Mouse (Mus musculus) cerebellum, adult 11 months (tissue): ENCODE results near the gene Hcn2.
A peak's percentile ranks its signal among the peaks of the same experiment; 100 is the strongest.
"Not testable (repeated sequence)": the region's sequence is repeated elsewhere in the genome, so short reads cannot be mapped to it uniquely, and the experiment has no call there.

Source experiments
- DNase-seq: peaks from one replicate; pipeline ENCODE4 v3.0.0; 2022

The Hcn2 gene

DNA sequence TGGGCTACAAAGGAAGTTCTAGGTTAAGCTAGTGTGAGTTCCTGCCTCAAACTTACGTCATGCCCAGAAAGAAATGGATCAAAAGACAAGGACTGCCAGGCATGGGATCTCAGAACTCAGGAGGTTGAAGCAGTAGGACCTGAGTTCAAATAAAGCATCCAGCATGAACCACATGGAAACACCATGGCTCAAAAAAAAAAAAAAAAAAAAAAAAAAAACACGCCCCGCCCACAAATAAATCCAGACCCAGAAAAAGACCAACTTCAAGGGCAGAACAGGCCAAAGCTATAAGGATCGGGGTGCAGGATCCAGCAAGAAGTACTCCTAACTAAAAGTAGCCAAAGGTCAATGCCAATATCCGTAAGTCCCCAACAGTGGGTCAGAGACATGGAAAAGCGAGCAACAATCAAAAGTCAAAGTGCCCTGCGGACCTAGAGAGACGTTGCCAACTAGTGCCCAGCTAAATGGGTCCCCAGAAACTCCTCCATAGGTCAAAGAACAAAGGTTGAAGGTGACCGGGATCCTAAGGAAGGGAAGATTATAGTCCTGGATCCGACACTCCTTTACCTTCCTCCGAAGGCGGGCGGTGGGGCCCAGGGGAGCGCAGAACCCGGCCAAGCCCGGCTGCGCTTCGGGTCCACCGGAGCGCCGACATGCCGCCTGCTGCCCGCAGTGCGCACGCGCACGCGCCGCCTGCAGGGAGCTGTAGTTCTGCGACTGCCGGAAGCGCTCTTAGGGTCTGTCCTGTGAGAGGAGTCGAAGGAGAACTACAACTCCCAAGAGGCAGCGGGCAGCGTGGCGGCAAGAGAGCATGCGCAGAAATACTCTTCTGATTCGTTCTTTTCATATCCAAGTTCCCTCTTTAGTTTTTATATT is 29.7 kb downstream of the Hcn2 start, which contains the start of gene Polrmt:
Polrmt (minus strand) TSS at position 684 of the 876 bp plus-strand sequence.
- DNase-seq = peak; percentile 95

DNA sequence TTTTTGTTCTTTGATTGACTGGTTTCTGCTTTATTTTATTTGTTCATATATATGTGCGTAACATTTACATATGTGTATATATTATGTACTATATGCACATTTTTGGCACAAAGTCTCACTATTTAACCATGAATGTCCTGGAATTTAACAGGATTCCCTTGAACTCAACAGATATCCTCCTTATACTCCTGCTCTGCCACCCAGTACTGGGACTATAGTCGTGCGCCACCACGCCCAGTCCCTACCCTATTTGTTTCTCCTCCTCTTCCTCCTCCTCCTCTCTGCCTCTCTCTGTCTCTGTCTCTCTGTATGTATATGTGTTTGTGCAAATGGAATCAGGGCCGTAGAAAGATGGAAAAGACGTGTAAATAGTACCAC is 30.3 kb downstream of the Hcn2 start:
- no peak for DNase-seq

DNA sequence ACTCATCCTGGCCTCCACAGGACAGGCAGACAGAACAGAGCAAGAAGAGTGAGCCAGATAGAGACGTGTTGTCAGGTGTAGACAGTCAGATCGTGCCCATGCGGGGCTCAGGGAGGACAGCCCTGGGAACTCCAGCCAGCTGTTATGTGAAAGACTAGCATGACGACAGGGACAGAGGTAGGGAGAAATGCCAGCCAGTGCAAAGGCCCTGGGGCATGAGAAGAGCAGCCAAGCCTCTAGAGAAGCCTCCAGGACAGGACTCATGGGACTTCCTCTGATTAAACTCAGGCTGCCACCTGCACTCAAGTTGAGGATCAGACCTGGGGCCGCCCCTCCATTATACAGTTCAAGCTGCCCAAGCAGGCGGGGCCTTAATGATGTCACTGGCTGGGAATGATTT is 32.1 kb downstream of the Hcn2 start:
- DNase-seq = no peak

GRCm38 (mm10) chr10:79754856-79755516 is 38.6 kb downstream of the Hcn2 start, which contains the start of gene Fgf22:
Gene Fgf22 (plus strand): TSS chr10:79755076.
- DNase-seq = peak; percentile 83

DNA sequence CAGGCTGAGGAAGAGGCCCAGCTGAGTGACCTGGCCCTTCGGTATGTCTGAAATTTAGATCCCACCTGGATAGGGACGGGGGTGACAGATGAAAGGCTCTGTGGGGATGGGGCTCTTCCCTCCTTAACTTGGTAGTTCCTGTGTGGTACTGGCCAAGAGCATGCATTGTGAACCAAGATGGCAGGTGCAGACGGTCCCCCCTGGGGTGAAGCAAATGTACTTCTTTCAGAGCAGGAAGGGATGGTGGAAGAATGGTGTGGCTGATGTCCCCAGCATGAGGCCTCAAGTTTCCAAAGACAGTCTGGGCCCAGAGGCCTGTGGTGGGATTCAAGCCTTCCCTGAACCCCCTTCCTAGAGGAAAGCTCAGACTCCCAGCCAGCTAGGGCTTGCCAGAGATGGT is 39.4 kb downstream of the Hcn2 start:
- DNase-seq = peak; percentile 41

GRCm38 (mm10) chr10:79756660-79757059 is 40.2 kb downstream of the Hcn2 start:
- no peak for DNase-seq

GRCm38 (mm10) chr10:79759675-79760074 is 43.2 kb downstream of the Hcn2 start:
- not testable (repeated sequence) for DNase-seq

GRCm38 (mm10) chr10:79760603-79761143 is 44.2 kb downstream of the Hcn2 start:
- DNase-seq = no peak

GRCm38 (mm10) chr10:79762875-79763274 is 46.4 kb downstream of the Hcn2 start:
- DNase-seq = no peak

DNA sequence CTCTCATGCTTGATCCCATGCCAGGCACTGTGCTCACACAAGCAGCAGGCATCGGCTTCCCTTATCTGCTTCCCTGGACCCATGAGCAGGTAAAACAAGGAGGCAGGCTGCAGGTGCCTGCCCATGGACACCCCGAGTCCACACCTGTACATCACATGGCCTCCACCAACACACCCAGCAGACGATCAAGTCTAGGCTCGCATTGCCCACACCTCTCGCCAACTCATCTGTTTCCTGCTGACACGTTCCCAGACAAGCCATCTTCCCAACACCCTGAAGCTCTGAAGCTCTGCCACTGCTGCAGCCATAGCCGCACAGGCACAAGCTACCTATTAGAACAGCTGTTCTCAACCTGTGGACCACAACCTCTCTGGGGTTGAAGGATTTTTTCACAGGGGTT is 47.8 kb downstream of the Hcn2 start:
- DNase-seq = no peak

DNA sequence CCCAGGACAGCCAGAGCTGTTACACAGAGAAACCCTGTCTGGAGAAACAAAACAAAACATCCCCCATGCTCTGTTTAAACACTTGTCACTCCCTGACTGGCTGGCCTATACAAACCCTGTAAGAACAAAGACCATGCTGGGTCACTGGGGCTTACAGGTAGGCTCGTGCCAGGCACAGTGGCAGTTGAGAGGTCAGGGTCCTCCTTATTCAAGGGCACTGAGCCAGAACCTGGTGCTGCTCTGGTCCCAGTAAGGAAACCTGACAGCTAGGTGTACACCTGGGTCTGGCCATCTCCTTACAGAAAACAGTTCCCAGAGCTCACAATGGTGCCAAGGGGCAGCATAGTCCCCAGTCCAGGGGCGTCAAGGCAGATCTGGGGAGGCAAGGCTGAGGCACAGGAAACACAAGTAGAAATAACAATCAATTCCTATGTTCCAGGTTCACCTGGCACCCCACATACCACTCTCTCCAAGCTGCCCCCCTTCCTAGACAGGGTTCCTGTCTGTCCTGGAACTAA is 48.9 kb downstream of the Hcn2 start:
- DNase-seq = no peak

DNA sequence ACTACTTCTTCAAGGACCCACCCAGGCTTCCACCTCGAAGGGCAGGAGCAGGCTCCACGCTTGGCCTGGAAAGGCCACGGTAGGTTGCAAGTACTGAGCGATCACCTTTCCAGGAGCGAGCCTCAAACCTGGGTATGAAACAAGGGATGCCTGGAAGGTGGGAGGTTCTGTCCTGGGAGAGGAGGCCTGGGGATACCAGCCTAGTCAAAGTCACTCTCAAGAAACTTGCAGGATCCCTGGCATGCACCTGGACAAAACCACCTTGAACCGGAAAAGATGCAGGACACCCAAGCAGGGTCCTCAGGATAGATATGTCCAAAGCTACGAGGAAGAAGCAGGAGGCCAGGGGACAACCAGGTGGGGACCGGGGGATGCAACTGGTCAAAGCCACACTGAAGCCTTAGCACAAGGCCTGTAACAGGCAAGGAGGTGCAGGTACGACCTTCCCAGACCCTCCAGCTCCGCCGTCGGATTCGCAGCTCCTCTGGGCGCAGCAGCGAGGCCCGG is 49.6 kb downstream of the Hcn2 start:
- no peak for DNase-seq

- DNase-seq = peak; percentile 99
Measured at GRCm38 (mm10) chr10:79766508-79767325, 50.3 kb downstream of the Hcn2 start, which contains the start of gene Rnf126. Gene Rnf126 (minus strand): TSS chr10:79766952.

DNA sequence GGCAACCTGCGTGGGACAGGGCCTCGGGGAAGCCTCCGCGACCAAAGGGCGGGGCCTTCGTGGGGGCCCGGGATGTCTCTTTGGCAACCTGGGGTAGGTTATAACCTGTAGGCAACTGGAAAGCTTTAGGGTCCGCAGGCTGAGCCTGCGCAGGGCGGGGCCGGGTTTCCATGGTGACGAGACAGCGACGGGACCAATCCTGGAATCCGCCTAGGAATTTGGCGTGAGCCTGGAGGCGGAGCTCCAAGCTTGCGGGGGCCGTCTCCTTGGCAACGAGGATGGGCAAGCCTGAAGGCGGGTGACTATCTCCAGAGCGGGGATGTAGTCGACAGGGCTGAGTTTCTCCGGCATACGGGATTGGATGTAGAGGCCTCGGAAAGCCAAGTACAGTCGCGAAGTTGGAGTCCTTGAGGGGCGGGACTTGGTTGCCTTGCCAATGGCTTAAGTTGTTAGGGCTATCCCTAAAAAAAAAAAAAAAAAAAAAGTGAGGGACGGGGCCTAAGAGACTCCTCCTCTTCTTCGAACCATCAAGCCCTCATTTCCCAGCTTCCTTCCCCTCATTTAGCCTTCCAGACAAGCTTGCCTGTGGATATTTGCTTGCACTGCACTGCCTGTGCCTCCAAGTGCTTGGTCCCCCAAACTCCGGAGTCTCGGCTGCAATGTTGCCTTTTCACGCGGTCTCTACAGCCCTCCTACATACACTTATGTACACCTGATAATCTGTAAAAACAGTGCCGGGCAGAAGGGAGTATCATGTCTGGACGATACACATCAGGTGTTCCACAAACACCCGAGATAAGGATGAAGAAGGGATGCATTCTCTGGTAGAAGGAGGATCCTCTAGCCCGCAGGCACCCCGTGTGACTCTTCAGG is 51.2 kb downstream of the Hcn2 start:
- DNase-seq = peak; percentile 92

DNA sequence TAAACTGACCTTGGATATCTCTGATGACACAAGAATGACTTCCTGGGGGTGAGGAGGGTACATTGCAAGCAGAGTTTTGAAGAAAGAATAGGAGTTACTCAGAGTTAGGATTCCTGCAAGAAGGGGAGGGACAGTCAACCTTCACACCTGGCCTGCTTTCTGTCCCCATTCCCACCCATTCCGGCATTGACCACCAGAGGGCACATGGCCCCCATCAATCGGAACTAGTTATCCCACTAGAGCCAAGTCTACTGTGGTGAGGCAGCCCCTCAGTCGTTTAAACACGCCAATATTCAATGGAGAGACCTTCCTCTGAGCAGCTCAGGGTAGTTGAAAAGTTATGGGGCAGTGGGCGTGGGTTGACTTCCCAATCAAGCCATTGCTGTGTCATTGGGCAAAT is 52.0 kb downstream of the Hcn2 start:
- peak; percentile 76 for DNase-seq

DNA sequence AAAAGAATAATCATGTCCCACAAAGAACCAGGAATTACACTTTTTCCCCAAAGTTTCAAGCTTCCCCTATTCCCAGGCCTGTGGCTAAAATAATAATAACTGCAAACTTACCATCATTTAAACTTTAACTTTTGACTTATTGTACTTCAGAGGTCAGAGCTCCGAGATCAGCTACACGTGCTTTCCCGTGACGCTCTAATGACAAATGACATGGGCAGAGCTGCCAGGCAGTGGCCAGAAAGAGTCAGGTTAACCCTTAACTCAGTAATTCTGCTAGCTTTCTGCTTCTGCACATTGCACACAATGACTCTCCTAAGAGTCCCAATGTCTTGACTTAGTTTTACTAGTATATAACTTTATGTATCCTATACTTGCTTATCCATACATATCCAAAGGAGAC is 52.9 kb downstream of the Hcn2 start:
- no peak for DNase-seq

DNA sequence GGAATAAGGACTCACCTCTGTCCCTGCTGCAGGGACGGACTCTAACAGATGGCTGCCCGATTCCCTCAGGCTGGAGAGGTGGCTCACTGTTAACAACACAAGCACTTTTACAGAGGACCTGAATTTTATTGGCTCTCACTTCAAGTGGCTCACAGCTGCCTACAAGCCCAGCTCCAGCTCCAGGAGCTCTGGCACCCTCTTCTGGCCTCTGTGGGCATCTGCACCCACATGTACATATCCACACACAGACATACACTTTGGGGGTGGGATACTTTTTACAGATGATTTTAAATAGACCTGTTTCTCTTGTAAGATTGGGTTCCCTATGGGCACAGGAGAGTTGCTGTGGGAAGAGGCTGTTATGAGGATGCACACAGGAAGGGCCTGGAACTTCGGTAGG is 55.9 kb downstream of the Hcn2 start:
- no peak for DNase-seq

GRCm38 (mm10) chr10:79773208-79773607 is 56.8 kb downstream of the Hcn2 start:
- no peak for DNase-seq

GRCm38 (mm10) chr10:79774486-79775279 is 58.2 kb downstream of the Hcn2 start:
- no peak for DNase-seq

- no peak for DNase-seq
Measured at GRCm38 (mm10) chr10:79777103-79777531, 60.7 kb downstream of the Hcn2 start, which contains the start of gene Fstl3. Gene Fstl3 (plus strand): TSS chr10:79777272.
